Mouse (Mus musculus): ENCODE data around the gene Rps29.
"Not testable (repeated sequence)": the region's sequence is repeated elsewhere in the genome, so short reads cannot be mapped to it uniquely, and the experiment has no call there.

- TF ChIP-seq CTCF (IDR thresholded peaks at IDR 0.05; ENCODE audit: low read depth, low read length); GATA1 (IDR thresholded peaks at IDR 0.05; ENCODE audit: borderline replicate concordance, low read length); POLR2AphosphoS5 (IDR thresholded peaks at IDR 0.05; ENCODE audit: insufficient replicate concordance, low read depth, low read length); TAL1 (conservative IDR thresholded peaks at IDR 0.05; ENCODE audit: low read depth, low read length); GATA2 (IDR thresholded peaks at IDR 0.05; ENCODE audit: borderline replicate concordance, low read depth, low read length): not testable (repeated sequence)
Observed at GRCm38 (mm10) chr12:69163586-69163985, 4.6 kb upstream of the Rps29 start.

Data from G1E (cell line).